Mouse (Mus musculus) megakaryocyte, embryonic 14.5 days (primary cell): ENCODE data around the gene Minpp1.

Source experiments
- FLI1 ChIP-seq: IDR thresholded peaks from 2 replicates; pipeline ENCODE4 v1.6.1; 2012; ENCODE audit warnings: low read length, inconsistent platforms, mixed read lengths
- GATA1 ChIP-seq: IDR thresholded peaks from 3 replicates; pipeline ENCODE4 v1.6.1; 2012; ENCODE audit warnings: mixed read lengths, low read length, inconsistent platforms, borderline replicate concordance

- TF ChIP-seq GATA1 (no peak), FLI1 (no peak)
Measured at GRCm38 (mm10) chr19:32512518-32512917, 26.9 kb downstream of the Minpp1 start.
